Mouse (Mus musculus): ENCODE measurements around the gene Asah2.

Asah2 gene

GRCm38 (mm10) chr19:31971998-31972397 lies 136.0 kb downstream of the Asah2 start:
- peak; percentile 64 for DNase-seq

- DNase-seq = no peak
Measured at GRCm38 (mm10) chr19:31971405-31971804, 136.6 kb downstream of the Asah2 start.

- DNase-seq = no peak
Measured at GRCm38 (mm10) chr19:31967933-31968532, 140.0 kb downstream of the Asah2 start.

- no peak for DNase-seq
Measured at GRCm38 (mm10) chr19:31963147-31963546, 144.9 kb downstream of the Asah2 start.

- DNase-seq = no peak
Measured at GRCm38 (mm10) chr19:31960434-31960833, 147.6 kb downstream of the Asah2 start.

- no peak for DNase-seq
Measured at GRCm38 (mm10) chr19:31956359-31956758, 151.7 kb downstream of the Asah2 start.

- no peak for DNase-seq
Measured at GRCm38 (mm10) chr19:31954696-31955095, 153.3 kb downstream of the Asah2 start.

GRCm38 (mm10) chr19:31954267-31954666 lies 153.7 kb downstream of the Asah2 start:
- no peak for DNase-seq

- DNase-seq = no peak
Measured at GRCm38 (mm10) chr19:31953799-31954198, 154.2 kb downstream of the Asah2 start.

- DNase-seq = no peak
Measured at GRCm38 (mm10) chr19:31950793-31951489, 157.1 kb downstream of the Asah2 start.

Measured in cerebellum, adult 8-10 months (tissue).